Mouse (Mus musculus) adrenal gland, postnatal 36 days (tissue): ENCODE measurements around the gene Hoxd4. TPM values are rescaled to one million over a fixed set of nuclear protein-coding genes. Genes with fewer than 3 reads are reported as not detected.
A peak's percentile ranks its signal among the peaks of the same experiment; 100 is the strongest.

Source experiments
- DNase-seq, 2 experiments: peaks; one replicate each; pipeline ENCODE4 v3.0.0; 2021; ENCODE audit warnings: mixed read lengths in 1 of 2
- total RNA-seq, 2 experiments: library from RNA; stranded (reverse); gene quantifications; 2 replicates each; pipeline ENCODE4 v1.2.3; 2021

Hoxd4 gene
- total RNA-seq, 2 experiments from 2014 or later, result 13.6 to 15.5 TPM

DNA sequence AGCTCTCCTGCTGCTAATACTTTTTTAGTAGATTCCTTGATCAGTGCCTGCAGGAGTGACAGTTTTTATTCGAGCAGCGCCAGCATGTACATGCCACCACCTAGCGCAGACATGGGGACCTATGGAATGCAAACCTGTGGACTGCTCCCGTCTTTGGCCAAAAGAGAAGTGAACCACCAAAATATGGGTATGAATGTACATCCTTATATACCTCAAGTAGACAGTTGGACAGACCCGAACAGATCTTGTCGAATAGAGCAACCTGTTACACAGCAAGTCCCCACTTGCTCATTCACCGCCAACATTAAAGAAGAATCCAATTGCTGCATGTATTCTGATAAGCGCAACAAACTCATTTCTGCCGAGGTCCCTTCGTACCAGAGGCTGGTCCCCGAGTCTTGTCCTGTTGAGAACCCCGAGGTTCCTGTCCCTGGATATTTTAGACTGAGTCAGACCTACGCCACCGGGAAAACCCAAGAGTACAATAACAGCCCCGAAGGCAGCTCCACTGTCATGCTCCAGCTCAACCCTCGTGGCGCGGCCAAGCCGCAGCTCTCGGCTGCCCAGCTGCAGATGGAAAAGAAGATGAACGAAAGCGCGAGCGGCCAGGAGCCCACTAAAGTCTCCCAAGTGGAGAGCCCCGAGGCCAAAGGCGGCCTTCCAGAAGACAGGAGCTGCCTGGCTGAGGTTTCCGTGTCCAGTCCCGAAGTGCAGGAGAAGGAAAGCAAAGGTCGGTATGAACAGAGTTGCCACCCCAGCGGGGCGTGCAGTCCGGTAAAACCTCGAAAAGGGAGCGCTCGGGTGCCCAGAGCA, 19.5 kb upstream of the Hoxd4 start:
- DNase-seq, result no peak

DNA sequence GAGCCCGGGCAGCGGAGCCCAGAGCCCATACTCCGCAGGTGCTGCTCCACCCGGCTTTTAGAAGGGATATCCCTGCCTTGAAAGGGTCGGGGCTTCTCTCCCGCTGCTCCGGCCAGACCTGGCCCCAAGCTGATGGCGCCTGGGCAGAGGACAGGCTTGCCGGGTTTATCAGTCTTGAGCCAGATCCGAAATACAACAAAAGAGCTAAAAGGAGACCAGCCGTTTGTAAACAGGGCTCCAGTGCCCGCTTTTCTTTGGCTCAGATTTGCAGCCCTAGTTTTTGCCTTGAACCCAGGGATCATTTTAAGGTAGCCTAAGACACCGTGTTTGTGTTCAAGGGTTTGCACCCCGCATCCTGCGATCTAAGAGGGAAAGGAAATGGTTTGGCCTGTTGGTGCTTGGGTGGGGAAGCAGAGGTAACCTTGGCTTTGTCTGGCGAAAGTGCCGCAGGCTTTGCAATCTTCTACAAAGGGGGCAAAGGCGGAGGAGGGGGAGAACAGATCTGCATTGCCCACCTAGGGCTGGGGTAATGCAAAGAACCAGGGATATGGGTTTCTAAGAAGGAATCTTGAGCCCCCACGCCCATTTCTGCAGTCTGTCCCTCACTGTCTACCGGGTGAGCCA, 18.8 kb upstream of the Hoxd4 start:
- DNase-seq, result no peak

DNA sequence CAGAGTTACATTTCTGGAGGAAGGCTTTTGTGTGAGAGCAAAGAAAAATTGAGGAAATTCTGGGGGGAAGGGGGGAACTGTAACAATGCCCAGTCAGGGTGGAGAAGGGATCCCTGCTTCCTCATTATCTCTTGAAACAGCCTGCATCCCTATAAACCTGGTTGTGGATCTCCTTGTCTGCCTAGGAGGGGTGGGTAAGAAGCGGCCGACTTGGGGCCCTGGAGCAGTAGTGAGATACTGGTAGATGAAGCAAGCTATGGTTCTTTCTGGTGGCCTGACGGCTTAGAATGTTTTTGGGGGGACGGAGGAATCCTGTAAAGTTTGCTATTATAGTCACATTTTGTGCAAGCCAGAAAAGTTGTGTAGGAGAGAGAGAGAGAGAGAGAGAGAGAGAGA, 18.3 kb upstream of the Hoxd4 start:
- DNase-seq, result no peak

DNA sequence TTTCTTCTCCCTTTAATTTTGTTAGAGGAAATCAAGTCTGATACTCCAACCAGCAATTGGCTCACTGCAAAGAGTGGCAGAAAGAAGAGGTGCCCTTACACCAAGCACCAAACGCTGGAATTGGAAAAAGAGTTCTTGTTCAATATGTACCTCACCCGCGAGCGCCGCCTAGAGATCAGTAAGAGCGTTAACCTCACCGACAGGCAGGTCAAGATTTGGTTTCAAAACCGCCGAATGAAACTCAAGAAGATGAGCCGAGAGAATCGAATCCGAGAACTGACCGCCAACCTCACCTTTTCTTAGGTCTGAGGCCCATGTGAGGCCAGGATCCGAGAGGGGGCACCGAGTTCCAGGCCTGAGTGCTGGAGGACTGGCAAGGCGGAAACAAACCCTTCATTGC, 17.7 kb upstream of the Hoxd4 start:
- DNase-seq, result no peak

DNA sequence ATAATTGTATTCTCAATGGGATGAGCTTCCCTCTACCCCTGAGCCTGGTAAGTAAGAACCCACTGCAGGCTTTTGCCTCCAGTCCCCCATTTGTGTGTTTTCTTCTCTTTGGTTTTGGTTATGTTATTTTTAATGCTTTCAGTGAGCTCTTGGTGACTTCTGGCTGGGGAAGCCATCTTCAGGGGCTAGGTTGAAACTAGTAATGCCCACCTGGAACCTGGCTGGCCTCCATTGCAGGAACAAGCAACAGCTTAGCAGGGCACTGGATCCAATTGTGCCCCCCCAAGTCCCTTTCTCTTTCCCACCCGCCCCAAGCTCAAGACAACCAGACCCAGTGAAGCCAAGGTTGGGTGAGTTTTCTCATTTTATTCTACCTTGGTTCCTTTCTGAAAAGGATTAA, 16.3 kb upstream of the Hoxd4 start:
- DNase-seq, result no peak

DNA sequence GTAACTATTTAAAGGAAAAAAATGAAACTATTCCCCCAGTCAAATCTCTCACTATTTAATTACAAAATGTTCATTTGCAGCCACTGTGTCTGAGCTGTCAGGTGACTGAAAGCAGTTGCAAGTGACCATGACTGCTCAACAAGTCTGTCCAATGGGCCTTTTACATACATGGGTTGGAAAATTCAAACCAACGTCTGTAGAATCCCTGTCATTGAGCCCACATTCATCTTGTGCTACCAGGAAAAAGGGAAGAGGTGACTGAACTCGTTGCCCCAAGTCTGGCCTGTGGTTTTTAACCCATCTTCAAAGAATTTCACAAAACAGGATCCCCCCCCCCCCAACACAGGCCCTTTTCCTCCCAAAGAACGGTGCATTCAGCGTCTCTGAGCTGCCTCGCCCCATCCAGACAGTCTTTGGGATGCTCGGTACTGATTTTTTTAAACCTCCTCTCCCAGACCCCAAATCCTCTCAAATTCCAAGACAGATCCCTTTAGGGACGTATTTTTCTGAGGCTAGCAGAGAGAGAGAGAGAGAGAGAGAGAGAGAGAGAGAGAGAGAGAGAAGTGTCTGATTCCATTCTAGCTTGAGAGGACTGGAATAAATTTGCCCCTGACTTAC, 15.8 kb upstream of the Hoxd4 start:
- DNase-seq, result no peak

DNA sequence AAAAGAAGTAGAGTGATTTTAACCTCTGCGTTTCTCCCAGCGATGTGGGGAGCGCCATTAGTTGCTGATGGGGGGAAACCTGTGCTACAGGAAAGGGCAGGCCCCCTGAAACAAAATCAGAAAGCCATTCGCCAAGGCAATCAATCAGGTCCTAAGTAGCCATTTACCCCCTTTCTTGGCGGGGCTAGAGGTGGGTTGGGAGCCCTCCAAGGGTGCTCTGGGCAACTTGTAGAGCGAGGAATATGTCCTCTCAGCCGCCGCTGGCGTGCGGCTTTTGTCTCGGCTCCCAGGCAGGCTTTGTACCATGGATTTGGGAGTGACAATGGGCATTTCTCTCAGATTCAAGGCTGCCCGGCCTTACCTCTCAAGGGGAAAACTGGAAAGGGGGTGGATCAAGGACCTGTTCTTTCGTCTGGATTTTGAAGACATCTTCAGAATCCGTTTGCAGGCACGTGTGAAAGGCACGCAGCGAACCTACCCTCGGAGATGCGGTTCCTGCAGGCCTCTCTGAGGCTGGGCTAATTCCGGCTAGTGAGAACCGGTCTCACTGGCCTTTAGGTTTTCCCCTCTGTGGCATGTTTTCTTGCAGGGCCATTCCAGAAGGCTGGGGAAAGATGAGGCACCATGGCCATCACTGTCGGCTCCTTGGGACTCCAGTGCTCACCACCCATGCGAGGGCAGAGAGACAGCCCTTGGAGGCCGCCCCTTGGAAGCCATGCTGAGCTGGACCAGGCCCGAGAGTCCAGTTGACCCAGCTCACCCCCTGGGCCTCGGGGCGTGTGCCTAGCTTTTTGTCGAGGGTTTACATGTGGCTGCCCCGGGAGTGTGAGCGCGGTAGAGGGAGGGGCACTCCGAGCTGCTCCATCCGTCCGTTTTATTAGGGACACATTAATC, 15.0 kb upstream of the Hoxd4 start:
- DNase-seq, result no peak

DNA sequence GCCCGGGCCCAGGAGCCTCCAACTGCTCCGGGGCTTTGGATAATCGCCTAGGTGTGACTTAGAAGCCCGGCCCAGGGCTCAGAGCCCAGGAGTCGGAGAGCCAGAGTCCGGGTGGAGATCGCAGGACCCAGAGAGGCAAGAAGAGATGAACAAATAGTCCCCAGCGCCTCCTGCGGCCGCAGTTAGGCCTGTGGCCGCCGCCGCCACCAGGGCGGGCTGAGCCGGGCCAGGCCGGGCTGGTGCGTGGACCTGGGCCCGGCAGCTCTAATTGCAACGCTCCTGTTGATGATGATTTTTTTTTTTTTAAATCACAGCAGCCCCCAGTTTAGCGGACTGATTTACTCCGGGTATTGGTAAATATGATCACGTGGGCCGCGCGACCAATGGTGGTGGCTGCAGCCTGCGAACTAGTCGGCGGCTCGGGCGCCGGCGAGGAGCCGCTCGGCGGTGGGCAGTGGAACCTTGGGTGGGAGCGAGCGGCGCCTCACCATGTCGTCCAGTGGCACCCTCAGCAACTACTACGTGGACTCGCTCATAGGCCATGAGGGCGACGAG, 14.1 kb upstream of the Hoxd4 start, which contains the start of gene Hoxd9:
Gene Hoxd9, plus strand, starts transcription at position 161 of the 555 bp plus-strand sequence.
- peak; percentile 81 to 84 for DNase-seq

DNA sequence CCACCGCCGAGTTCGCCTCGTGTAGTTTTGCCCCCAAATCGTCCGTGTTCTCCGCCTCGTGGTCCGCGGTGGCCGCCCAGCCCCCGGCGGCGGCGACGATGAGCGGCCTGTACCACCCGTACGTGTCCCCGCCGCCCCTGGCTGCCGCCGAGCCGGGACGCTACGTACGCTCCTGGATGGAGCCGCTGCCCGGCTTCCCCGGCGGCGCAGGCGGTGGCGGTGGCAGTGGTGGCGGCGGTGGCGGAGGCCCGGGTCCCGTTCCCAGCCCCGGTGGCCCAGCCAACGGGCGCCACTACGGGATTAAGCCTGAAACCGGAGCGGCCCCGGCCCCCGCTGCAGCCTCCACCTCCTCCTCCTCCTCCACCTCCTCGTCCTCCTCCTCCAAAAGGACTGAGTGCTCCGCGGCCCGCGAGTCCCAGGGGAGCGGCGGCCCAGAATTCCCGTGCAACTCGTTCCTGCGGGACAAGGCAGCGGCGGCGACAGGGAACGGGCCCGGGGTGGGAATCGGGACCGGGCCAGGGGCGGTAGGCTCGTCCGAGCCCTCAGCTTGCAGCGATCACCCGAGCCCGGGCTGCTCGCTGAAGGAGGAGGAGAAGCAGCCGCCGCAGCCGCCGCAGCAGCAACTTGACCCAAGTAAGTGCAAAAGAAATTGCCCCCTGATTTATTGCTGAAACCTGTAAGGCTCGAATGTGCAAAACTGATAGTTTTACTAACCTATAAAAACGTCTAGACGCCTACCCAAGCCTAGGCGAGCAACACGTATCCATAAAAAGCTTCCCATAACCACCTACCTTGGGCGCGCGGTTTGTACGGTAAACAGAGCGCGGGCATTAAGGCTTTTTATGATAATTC, 13.3 kb upstream of the Hoxd4 start:
- peak; percentile 51 to 64 for DNase-seq

DNA sequence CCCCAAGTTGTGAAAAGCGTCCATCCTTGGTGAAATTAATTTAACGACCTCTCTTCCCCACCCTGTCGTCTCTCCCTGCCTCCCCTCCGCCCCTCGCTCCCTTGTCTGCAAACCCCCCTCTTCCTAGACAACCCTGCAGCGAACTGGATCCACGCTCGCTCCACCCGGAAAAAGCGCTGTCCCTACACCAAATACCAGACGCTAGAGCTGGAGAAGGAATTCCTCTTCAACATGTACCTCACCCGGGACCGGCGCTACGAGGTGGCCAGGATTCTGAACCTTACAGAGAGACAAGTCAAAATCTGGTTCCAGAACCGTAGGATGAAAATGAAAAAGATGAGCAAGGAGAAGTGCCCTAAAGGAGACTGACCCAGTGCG, 12.7 kb upstream of the Hoxd4 start:
- DNase-seq, result peak in 1 of 2 experiments; percentile 35

DNA sequence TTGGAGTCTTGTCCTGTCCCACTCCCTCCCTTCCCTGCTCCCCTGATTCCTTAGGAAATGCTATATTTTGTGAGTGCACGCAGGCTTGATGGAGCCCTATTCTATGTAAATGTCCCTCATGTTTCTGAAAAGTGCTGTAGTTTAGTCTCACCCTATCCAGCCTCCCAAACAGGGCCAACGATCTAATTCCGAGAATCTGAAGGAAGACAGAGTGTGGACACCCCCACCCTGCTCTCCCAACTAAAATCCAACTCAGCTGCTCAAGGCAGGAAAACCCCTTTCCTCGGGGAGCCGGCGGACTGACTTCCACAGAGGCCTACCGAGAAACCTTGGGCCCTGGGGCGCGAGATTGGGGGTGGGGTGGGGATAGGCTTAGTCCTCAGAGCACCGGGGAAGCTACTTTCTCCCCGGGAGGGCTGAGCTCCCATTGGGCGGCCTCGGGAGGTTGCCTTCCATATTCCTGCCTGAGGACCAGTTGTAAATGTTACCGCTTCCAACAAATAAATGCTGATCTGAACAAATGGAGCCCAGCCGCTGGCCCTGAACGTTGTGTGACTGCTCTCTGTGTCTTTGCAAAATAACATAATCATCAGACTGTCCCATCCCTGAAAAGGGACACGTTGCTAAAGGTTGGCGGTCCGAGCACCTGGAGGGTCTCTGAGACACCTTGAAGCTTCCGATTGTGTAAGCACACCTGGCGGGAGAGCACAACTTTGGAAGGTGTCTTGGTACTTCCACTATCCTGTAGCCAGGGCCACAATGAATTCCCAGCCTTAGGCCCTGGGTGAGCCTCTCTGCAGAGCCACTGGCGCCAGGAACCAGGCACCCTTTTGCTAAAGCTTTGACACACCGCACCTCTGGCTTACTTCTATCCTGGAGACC, 11.8 kb upstream of the Hoxd4 start:
- no peak for DNase-seq

DNA sequence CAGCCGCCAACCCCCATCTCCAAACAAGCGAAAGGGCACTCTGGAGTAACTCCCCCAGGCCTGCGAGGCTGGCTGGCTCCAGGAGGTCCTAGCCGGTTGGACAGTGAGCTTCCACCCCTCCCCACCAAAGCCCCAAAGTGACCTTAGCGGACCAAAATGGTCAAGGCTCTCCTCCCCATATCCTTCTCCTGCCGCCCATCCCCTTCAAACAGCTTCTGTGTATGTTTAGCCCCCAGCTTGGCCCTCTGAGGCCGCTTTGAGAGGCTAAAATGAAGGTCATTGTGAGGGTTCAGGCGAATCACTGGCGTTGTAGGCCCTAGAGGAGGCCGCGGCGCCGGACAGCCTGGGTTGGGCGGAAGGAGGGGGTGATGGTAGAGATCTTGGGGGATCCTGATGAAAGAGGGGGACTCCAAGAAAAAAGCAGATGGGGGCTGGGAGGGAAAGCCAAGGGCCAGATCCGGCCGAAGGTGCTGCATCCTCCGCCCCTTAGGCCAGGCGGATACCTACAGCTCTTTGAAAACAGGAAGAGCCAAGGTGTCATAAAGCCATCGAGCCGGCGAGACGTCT, 11.1 kb upstream of the Hoxd4 start:
- DNase-seq, result no peak

DNA sequence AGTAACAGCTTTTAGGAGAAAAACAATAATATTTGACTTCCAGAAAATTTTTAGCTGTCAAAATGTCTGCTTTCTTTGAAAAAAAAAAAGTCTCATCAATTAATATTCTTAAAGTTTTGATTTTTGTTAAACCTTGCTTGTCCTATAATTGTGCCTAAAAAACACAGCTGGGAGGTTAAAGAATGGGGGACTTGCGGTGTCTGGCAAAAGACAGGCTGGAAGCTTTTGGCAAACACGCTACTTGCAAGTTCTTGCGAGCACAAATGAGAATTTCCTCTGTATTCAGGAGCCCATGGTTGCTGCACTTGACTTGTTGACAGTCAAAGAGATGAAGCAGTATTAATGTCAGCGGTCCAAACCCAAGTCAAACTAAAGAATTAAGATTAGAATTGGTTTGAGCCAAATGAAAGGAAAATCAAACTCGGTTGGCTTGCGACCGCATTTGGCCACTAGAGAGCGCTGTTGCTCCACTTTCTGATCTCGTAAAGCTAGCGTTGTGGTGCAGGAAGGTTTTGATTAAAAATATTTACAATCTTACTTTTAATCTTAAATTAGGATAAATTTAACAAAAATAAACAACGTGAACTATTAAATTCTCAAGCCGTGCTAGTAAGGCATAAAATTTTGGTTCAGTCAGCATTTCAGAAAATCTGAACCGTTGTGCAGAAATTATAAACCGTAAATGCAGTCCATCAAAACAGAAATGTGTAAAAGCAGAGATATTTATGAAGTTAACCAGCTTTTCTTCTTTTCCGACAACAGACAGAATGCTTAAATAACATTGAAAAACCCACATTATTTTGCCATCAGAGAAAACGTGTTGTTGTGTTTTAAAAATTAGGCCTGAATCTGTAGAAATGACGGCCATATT, 9.5 kb upstream of the Hoxd4 start:
- peak; percentile 79 to 84 for DNase-seq

DNA sequence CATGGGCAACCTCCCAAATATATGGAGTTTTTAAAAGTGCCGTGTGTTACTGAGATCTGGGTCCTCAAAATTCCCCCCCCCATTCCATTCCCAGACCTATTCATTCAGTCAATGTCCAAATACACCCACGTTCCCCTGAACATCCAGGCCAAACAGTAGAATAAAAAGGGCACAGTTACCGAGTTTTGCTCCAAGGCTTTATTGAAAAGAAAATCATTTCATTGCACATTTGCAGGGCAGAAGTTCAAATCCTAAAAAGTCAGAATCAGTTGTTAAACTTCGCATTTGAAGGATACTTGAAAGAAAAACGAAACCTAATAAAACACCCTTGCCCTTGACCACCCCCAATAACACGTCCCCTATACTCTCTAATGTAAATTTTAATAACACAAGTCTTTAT, 8.9 kb upstream of the Hoxd4 start:
- DNase-seq, result no peak

DNA sequence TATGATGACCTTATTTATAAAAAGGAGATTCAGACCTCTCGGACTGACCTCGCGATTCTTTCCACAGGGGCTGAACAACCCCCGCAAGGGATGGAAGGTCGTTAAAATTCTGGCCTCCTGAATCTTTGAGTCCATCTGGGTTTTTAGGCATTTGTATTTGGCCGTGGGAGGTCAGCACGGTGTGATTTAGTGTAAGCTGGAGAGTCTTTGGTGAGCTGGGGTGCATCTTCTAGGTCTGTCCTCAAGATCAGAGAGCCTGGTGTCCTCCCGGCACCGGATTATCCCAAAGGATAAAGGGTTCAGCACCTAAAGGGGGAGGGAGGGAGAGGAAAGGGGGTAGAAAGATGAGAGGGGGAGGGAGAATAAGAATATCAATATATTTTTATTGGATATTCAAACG, 8.4 kb upstream of the Hoxd4 start:
- no peak for DNase-seq

DNA sequence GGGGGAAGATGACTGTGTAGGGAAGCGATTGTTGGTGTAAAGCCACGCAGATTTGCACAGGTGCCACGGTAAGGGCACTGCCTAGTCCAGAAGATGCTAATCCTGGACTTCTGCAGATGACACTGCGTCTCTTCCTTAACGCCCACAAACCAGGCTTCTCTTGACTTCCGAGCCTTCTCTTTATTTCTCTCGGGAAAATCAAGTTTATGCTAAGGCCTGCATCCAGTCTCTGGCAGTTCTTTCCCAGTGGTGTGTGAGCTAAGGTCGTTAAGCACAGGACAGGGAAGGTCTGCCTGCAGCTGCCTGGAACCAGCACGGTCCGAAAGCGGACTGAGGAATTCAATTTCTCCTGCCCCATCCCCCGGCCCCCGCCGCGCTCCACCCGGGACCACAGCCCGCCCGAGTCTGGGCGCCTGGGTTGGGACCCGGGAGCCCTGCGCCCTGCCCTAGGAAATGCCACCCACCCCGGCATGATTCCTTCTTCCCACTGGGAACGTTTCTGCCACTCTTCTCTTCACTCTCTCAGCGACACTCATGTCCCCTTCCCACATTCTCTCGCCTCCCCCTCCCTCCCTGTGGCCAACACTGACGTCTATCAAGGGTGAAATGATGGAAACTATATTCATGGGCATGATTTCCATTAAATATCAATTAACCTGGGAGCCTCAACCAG, 7.9 kb upstream of the Hoxd4 start:
- no peak for DNase-seq

DNA sequence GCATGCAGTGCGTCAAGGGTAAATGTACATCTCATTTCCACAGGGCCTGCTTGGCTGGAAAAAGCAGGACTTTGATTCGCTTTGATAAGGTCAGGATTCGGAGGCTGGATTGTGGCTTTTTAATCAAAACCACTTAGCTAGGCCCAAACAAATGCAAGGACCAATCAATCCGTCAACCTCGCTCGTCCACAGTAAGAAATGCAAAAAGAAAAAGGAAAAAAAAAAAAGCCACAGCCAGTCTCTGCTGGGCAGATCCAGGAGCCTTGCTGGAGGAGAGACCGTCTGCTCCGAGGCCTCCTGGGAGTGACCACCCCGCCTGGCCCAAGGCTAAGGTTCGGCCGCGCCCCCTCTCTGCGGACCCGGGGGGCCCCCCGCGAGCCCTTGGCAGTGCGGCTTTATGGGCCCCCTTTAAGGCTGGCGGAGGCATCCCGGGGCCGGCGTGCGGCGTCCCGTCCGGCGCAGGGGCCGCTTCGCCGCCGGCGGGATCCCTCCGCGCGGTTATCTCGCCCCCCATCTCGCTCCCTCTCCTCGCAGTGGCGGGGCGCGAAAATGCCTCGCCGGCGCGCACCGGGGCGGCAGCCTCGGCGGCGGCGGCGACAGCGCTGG, 7.2 kb upstream of the Hoxd4 start, which contains the start of gene Hoxd8:
Gene Hoxd8, plus strand, starts transcription at position 223 of the 606 bp plus-strand sequence.
- peak; percentile 87 to 93 for DNase-seq
